Mouse (Mus musculus) embryo, embryonic 11 days (tissue): ENCODE data around the gene Ankrd6.
"Not testable (repeated sequence)": the region's sequence is repeated elsewhere in the genome, so short reads cannot be mapped to it uniquely, and the experiment has no call there.

Experiments
- DNase-seq: peaks from one replicate; pipeline ENCODE4 v3.0.0-alpha.2; 2015

The Ankrd6 gene

GRCm38 (mm10) chr4:32950356-32951034 is at the start of gene Ankrd6:
Gene Ankrd6 (minus strand): TSS chr4:32950841.
- peak; percentile 91 for DNase-seq

- no peak for DNase-seq
Observed at GRCm38 (mm10) chr4:32998996-32999395, 48.4 kb upstream of the Ankrd6 start.

- no peak for DNase-seq
Observed at GRCm38 (mm10) chr4:32997571-32997970, 46.9 kb upstream of the Ankrd6 start.

- DNase-seq = no peak
Observed at GRCm38 (mm10) chr4:32996083-32996482, 45.4 kb upstream of the Ankrd6 start.

- no peak for DNase-seq
Observed at GRCm38 (mm10) chr4:32994168-32994567, 43.5 kb upstream of the Ankrd6 start.

DNA sequence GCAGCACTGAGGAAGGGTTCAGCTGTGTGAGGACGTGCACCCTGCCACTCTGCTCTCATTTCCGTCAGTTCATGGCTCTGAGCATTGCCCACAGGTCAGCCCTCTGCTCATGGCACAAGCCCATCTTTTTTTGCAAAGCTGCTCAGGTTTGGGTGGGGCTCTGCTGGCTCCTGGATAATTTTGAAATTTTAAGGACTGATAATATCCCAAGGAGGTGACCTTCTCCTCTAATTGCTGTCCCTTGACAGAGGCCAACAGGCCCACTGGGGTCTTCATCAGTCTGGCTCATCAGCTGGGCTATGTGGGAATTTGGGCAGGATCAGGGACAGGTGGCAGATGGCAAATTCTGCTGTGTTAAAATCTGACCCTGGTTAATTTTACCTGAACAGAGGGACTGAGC is 38.7 kb upstream of the Ankrd6 start:
- no peak for DNase-seq

- DNase-seq = no peak
Observed at GRCm38 (mm10) chr4:32987006-32987405, 36.4 kb upstream of the Ankrd6 start.

- peak; percentile 60 for DNase-seq
Observed at GRCm38 (mm10) chr4:32985684-32986083, 35.0 kb upstream of the Ankrd6 start.

DNA sequence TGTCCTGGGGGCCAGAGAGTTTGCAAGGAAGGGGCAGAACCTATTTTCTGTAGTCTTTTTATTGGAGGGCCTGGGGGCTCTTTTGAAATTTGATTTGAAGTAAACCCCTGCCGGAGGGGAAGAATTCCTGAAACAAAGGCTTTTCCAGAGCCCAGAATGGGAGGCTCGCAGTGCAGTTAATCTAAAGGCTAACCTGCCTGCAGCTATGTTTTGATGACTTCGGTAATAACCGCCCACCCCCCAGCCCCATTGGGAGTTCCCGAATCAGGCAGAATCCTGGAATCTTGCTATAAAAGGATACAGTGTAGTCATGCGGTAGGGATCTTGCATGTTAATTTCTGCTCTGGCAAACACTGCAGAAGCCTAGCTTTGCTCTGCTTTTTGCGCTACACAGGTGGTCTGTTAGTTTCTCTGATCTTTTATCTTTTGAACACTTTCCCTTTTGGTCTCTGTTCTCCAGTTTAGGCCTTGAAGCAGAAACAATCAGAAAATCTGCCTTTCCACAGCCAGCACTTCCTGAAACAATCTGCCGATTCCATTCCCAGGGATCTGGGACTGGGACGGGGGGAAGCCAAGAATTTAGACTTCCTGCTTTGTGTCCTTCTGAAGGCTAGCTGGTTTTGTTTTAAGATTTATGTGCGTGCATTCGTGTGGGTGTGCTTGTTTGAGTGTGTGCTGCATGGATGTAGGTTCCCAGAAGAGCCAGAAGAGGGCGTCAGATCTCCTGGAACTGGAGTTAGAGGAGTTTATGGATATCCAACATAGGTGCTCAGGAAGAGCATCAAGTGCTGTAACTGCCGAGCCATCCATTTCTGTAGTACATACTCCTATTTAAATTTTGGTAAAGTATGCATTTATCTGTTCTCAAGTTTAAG is 34.4 kb upstream of the Ankrd6 start:
- peak; percentile 66 for DNase-seq

GRCm38 (mm10) chr4:32984242-32984641 is 33.6 kb upstream of the Ankrd6 start:
- DNase-seq = peak; percentile 62

DNA sequence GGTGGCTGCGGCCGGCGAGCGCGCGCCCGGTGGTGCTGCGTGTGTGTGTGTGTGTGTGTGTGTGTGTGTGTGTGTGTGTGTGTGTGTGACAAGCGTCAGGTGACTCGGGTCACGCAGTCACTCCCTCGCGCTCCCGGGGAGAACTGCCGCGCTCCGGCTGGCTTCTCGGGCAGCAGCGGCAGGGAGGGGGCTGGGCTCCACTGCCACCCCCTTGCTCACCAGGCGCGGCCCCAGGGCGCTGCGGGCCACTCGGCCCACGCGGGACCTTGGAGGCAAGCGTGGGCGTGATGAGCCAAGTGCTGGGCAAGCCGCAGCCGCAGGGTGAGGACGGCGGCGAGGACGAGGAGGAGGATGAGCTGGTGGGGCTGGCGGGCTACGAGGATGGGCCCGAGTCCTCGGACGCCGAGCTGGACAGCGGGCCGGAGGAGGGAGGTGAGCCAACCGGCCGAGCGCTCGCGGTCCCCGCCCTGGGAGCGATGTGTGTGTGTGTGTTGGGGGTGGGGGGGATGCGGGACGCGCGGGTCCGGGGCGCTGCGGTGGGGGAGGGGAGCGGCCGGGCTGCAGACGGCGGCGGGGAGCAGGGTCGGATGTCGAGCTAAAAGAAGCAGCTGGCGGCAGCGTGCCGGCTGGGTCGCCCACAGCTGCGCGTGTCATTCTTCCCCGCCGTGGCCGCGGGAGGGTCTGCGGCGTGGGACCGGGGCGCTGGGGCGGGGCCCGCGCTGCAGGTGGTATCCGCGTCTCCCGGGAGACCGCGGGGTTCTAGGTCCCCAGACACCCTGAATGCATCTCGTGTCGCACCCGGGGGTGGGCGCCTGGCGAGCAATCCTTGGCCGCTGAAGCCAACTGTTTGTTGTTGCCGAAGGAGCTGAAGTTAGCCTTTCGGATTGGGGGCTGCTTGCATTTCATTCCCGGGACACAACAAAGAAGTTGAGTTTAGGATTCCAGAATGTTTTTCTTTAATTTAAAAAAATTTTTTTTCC is 32.8 kb upstream of the Ankrd6 start:
- DNase-seq = peak; percentile 77

DNA sequence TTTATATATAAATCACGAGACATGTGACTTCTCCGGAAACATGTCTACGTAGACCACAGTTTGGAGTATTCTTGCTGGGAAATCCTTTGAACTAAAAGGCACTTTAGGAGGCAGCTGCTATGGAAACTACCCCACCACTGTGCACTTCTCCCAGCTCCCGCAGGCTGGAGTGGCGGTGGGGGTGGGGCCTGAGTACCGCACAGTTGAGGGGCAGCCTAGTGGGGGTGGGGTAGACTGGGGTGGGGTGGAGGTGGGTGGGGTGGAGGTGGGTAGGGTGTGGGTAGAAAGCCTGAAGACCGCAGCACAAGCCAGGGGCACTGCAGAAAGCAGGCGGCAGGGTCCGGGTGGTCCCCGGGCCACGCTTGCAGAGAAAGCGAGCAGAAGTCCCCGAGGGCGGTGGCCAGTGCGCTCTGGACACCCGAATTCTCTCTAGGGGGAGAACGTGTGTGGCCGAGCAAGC is 32.1 kb upstream of the Ankrd6 start, which contains the start of gene Rragd:
Gene Rragd (plus strand): TSS at position 322 of the 460 bp plus-strand sequence.
- peak; percentile 73 for DNase-seq

DNA sequence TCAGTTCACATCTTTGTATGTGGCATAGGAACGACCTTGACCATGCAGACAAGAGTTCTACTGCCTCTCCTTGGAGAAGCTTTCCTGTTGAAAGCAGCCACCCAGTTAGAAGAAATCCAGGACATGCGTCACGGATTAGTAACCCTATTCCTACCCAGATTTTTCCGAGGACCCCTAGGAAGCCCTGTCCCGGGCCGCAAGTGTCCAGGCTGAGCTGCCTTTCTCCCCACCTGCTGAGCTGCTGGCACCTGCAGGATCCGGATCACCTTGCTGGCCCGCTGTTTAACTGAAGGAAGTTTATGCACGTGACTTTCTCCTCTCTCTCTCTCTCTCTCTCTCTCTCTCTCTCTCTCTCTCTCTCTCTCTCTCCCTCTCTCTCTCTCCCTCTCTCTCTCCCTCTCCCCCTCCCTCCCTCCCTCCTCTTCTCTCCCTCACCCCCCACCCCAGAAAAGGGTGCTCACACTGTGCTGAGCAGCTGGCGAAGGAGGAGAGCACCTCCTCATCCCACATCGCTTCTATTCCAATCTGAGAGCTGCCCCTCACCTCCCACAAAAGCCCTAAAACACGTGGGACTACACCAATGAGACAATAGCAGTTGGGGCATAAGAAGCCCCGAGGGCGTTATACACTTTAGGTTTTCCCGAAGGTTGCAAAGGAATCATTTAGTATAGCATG is 31.5 kb upstream of the Ankrd6 start:
- DNase-seq = peak; percentile 29

GRCm38 (mm10) chr4:32981617-32982016 is 31.0 kb upstream of the Ankrd6 start:
- DNase-seq = no peak

DNA sequence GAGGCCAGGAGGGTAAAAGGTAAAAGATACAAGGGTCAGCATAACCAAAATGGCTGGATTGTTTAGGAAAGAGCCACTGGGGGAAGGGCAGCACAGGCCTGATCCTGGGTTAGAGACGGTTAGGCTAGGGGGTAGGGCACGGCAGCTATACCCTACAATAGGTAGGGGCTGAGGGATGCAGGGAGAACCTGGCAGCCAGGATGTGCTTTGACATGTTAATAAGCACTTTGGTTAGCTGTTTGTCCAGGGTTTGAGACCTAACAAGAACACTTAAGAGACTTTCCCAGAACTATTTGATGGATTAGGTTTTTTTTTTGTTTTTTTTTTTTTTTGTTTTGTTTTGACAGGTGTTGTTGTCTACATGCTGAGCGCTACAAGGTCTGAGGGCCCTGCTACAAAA is 29.4 kb upstream of the Ankrd6 start:
- DNase-seq = no peak

DNA sequence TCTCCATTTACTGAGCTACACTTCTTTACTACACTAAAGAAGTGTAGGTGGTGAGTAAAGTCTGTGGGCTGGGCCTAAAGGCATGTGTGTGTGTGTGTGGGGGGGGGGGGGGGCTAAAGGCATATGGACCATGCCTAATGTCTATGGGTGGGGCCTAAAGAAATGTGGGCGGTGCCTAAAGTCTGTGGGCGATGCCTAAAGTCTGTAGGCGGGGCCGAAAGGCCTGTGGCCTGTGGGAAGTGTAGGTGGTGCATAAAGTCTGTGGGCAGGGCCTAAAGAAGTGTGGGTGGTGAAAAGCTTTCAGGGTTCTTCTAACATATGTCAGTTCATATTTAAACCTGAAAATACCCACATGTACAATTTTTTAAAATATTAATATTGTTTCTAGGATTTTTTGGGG is 26.7 kb upstream of the Ankrd6 start:
- DNase-seq = no peak

- DNase-seq = not testable (repeated sequence)
Observed at GRCm38 (mm10) chr4:32964619-32965018, 14.0 kb upstream of the Ankrd6 start.

DNA sequence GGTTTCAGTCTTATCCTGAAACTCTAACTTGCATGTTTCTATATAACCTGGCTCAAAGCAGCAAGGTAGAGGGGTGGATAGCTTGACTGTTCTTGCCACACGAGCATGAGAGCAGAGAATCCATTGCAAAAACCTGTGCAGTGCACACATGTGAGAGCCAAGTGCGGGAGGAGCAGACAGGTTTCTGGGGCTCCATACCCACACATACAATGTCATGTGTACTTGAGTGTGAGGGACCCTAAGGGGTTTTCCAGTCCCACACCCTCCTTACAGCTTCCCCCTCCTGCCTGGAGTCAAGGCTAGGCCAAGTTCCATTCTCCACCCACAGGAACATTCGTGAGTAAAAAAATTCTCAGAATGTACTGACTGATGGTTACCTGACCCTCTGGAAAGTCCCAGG is 10.8 kb upstream of the Ankrd6 start:
- DNase-seq = no peak

GRCm38 (mm10) chr4:32956423-32956822 is 5.8 kb upstream of the Ankrd6 start:
- DNase-seq = no peak

DNA sequence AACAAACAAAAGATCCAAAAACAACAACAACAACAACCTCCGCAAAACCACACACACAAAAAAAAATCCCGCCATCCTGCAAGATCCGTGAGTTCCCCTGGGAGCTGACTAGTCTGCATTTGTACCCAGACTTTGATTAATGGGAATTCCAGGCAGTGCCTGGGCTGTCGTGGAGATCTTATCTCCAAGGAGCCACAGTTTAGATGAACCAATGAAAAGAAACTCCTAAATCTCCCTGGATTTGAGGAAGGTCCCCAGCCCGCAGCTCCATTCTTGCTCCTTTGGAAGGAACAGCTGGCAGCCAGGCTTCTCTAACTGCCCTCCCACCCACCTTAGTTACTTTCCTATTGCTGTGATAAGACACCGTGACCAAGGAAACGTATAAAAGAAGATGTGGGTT is 2.0 kb upstream of the Ankrd6 start:
- peak; percentile 60 for DNase-seq

DNA sequence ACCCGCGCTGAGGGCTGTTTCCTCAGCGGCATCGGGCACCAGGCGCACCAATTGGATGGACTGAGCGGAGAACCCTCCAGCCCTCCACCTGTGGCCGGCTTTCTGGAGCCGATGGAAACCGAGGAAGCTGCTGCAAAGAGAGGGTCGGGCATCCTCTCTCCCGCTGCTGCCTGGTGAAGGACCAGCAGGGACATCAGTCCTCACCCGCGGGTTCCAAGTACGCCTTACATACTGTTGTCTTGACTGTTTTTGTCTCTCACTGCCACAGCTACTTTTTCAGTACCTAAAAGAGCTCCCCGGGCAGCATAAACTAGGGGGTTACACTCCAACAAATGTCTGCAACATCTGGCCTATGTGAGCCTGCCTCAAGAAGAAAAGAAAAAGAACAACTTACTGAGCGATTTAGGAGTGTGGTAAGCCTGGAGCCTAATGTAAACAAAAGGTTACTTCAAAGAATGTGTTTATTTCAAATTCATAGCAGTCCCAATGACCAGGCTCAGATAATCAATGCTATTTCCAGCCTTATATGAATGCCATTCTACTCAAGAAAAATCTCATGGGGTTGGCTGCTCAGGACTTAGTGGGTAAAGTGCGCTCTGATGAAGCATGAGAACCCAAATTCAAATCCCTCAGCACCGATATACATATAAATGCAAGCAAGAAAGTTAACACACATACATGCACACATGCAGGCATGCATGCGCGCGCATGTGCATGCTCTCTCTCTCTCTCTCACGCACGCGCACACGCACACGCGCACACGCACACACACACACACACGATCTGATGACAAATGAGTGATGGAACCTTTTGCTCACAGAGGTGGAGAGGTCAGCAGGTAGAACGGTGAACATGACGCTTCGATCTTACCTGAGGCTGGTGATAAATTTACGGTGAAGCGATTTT is 647 bp upstream of the Ankrd6 start:
- DNase-seq = peak; percentile 55
